Mouse (Mus musculus) thymus, adult 2 months (tissue): Measurements from ENCODE around the gene Icam4.

ENCODE experiments used
- CTCF ChIP-seq: fragments of 200-500 bp; IDR thresholded peaks from 2 replicates; pipeline ENCODE4 v1.5.1; 2012; ENCODE audit warnings: mild to moderate bottlenecking, control low read depth, low read length, moderate library complexity, borderline replicate concordance; ENCODE audit not compliant: control insufficient read depth, poor library complexity, insufficient read depth; ENCODE audit errors: extremely low read depth
- POLR2A ChIP-seq: fragments of 200-500 bp; IDR thresholded peaks from 2 replicates; pipeline ENCODE4 v1.6.1; 2012; ENCODE audit warnings: mild to moderate bottlenecking, low read length, control low read depth, moderate library complexity; ENCODE audit not compliant: control insufficient read depth, poor library complexity, insufficient read depth; ENCODE audit errors: extremely low read depth

DNA sequence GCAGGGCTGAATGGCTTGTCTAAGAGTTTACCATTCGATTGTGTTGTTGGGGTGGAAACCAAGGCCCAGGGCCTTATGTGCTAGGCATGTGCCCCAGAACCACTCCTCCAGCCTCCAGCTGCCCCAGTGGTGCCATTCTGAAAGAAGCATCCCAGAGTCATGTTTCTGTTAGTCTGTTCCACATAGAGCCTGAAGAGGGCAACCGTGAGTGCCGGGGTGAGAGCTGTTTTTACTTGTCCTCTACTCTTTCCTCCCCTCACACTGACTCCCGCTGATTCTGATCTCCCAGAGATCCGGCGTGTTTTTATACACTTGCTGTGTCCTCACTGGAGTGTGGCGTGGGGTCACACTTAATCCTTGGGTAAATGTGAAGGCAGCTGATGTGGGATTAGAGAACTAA is 21.2 kb upstream of the Icam4 start:
- TF ChIP-seq CTCF (no peak), POLR2A (no peak)
